Mouse (Mus musculus): ENCODE results near the gene Spdef.

Gene Spdef

GRCm38 (mm10) chr17:27678924-27679813 lies 49.6 kb downstream of the Spdef start:
- peak; percentile 32 for DNase-seq (ENCODE audit: low read depth, low spot score)

GRCm38 (mm10) chr17:27677756-27678155 lies 51.0 kb downstream of the Spdef start:
- no peak for DNase-seq (ENCODE audit: low read depth, low spot score)

- DNase-seq (ENCODE audit: low read depth, low spot score), result no peak
Observed at GRCm38 (mm10) chr17:27676270-27676669, 52.5 kb downstream of the Spdef start.

- DNase-seq (ENCODE audit: low read depth, low spot score), result peak; percentile 77
Observed at GRCm38 (mm10) chr17:27675453-27675852, 53.3 kb downstream of the Spdef start.

GRCm38 (mm10) chr17:27673945-27674344 lies 54.8 kb downstream of the Spdef start:
- no peak for DNase-seq (ENCODE audit: low read depth, low spot score)

- no peak for DNase-seq (ENCODE audit: low read depth, low spot score)
Observed at GRCm38 (mm10) chr17:27671720-27672119, 57.0 kb downstream of the Spdef start.
